Mouse (Mus musculus) heart, adult 2 months (tissue): ENCODE measurements around the gene Ttll10. TPM values are rescaled to one million over a fixed set of nuclear protein-coding genes. Genes with fewer than 3 reads are reported as not detected.

Experiments
- DNase-seq, 2 experiments: peaks; one replicate each; pipeline ENCODE4 v3.0.0; 2021
- H3K27ac ChIP-seq: fragments of 200-600 bp; 2 replicates; pipeline ENCODE4 v1.8.1; 2022
- H3K27me3 ChIP-seq: fragments of 200-500 bp; 2 replicates; pipeline ENCODE4 v1.6.1; 2012; ENCODE audit warnings: mild to moderate bottlenecking, low read length, inconsistent platforms, mixed read lengths; ENCODE audit not compliant: control insufficient read depth, insufficient read depth
- H3K36me3 ChIP-seq: fragments of 200-500 bp; 2 replicates; pipeline ENCODE4 v1.6.1; 2012; ENCODE audit warnings: low read length, inconsistent platforms; ENCODE audit not compliant: control insufficient read depth, insufficient read depth
- H3K4me1 ChIP-seq: fragments of 200-500 bp; 2 replicates; pipeline ENCODE4 v1.6.1; 2011; ENCODE audit warnings: low read length; ENCODE audit not compliant: control insufficient read depth, insufficient read depth
- H3K4me3 ChIP-seq: fragments of 200-600 bp; 2 replicates; pipeline ENCODE4 v1.8.1; 2022
- H3K79me2 ChIP-seq: fragments of 200-500 bp; replicated peaks from 2 replicates; pipeline ENCODE4 v1.6.1; 2012; ENCODE audit warnings: mild to moderate bottlenecking, inconsistent platforms, low read length, moderate library complexity, mixed read lengths; ENCODE audit not compliant: control insufficient read depth, insufficient read depth
- H3K9ac ChIP-seq: fragments of 200-500 bp; 2 replicates; pipeline ENCODE4 v1.6.1; 2012; ENCODE audit warnings: low read depth, mild to moderate bottlenecking, control low read depth, inconsistent platforms, low read length, mixed read lengths
- CTCF ChIP-seq: fragments of 200-600 bp; IDR thresholded peaks from 2 replicates; pipeline ENCODE4 v1.8.1; 2022; ENCODE audit warnings: antibody characterized with exemption, mild to moderate bottlenecking, moderate library complexity
- EP300 ChIP-seq: fragments of 200-500 bp; IDR thresholded peaks from 2 replicates; pipeline ENCODE4 v1.6.1; 2011; ENCODE audit warnings: low read depth, low read length, control low read depth; ENCODE audit not compliant: insufficient read depth
- POLR2A ChIP-seq: fragments of 200-500 bp; IDR thresholded peaks from 2 replicates; pipeline ENCODE4 v1.6.1; 2011; ENCODE audit warnings: mild to moderate bottlenecking, low read depth, low read length, control low read depth; ENCODE audit not compliant: insufficient read depth
- WGBS: fragments of 180-500 bp; shearing (Covaris S2); methylation state at CpG from one replicate; pipeline ENCODE4 v1.1.7; 2018; 5-methylcytosine and 5-hydroxymethylcytosine counted together
- intact Hi-C: fragments of 180-260 bp; cut with DNase I; formaldehyde crosslinking; loops from one replicate; pipeline ENCODE4 v1.15.1; 2025
- polyA plus RNA-seq: library from polyadenylated mRNA; depleted of rRNA; stranded (reverse); fragments of >200 nt; gene quantifications from 2 replicates; pipeline ENCODE4 v1.2.3, GENCODE M21; 2012
- total RNA-seq, 2 experiments: library from RNA; stranded (reverse); gene quantifications; 2 replicates each; pipeline ENCODE4 v1.2.3; 2021

Gene Ttll10
- total and polyA plus RNA-seq, 3 experiments: 1.1 TPM; not detected in 2

DNA sequence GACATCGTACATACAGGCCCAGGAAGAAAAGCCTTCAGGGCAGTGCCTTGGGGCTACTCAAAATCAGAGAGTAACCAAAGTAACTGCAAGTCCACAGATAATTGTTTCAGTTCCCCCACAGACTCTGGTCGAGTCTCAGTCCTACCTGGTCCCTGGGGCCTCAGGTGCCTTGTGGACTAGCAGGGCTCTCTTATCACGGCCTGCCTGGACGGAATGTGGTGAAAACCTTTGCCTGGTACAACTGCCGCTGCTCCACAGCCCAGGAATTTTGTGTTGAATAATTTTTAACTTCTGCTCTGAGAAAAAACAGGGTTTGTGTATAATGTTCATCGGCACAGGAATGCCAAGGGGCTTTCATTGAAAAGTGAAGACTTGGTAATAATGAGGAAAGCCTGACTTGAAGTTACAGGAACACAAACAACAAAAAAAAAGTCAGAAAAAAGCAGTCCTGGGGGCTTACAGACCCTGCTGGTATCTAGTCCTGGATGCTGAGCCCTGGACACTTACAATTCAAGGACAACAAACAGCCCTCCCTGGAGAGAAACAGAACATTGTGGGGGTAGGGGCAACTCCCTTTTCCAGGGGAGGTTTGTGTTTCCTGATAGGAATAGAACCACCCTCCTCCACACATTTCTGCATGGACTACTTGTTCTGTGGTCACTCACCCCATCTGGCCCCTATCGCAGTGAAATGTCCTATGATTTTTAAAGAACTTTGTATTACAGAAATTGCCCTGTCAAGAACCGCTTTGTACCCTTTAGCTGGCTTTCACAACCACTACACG lies 25.1 kb upstream of the Ttll10 start:
- no peaks in the 10 kb centered on the region for H3K4me1 ChIP-seq
- no peak overlapping the region for H3K27ac ChIP-seq
- H3K36me3 ChIP-seq: no peaks in the 10 kb centered on the region
- no peak overlapping the region for H3K9ac ChIP-seq
- 77% methylated on average over 9 of the region's 9 CpGs for WGBS
- intact Hi-C loops: no loop called here
- H3K79me2 ChIP-seq: no peaks in the 10 kb centered on the region
- no peak for DNase-seq
- no peaks in the 10 kb centered on the region for H3K27me3 ChIP-seq
- TF ChIP-seq CTCF: no peak
- no peak for TF ChIP-seq POLR2A
- no peak for TF ChIP-seq EP300
- no peak overlapping the region for H3K4me3 ChIP-seq

DNA sequence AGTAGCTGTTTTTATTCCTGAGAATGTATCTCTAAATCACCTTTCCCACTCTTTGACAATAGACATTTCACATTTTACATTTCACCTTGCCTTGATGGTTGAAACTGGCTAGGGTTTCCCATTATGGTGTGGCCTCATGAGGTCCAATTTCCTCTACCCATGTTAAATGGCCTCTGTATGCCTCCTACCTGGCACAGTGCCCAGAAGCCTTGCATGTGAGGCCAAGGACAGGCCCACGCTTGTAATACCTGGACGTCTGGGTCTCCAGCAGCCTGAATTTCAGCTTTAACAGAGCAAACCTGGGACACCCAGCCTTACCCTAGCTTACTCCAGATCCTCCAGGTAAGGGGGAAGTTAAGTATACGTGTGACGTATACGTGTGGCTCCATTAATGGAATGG lies 24.1 kb upstream of the Ttll10 start:
- H3K36me3 ChIP-seq: no peaks in the 10 kb centered on the region
- TF ChIP-seq POLR2A: no peak
- no peak for TF ChIP-seq CTCF
- no peak for TF ChIP-seq EP300
- H3K4me1 ChIP-seq: no peaks in the 10 kb centered on the region
- H3K79me2 ChIP-seq: no peaks in the 10 kb centered on the region
- intact Hi-C loops: no loop called here
- no peak for DNase-seq
- H3K27me3 ChIP-seq: no peaks in the 10 kb centered on the region
- H3K9ac ChIP-seq: no peak overlapping the region
- H3K4me3 ChIP-seq: no peak overlapping the region
- 75% methylated on average over 5 of the region's 5 CpGs for WGBS
- no peak overlapping the region for H3K27ac ChIP-seq

DNA sequence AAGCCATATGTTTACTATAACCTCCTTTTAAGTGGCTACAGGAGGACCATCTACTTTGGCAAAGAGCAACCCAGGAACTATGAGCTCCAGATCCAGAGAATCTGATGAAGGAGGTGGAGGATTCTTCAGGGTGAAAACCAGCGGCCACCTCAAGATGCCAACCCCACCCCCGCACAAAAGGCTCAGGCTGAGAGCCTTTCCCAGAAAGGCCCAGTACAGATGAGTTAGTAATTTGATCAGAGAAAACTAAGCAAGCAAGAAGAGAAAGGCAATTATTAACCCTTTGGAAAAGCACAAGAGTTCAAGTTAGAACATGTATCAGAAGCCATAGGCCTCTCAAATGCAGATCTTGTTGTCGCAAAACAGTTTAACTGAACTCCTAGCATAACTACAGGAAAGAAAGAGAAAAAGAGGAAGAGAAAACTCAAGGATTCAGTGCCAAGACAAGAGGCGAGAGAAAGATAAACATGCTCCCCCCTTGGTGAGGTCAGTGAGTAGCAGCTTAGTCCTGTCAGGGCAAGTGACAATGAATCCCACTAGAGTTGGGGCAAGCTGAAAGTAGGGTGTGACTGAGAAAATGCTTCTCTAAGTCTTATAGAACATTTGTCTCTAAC lies 23.5 kb upstream of the Ttll10 start:
- TF ChIP-seq EP300 (no peak), POLR2A (no peak), CTCF (no peak)
- DNase-seq: no peak
- no peak overlapping the region for H3K9ac ChIP-seq
- no peaks in the 10 kb centered on the region for H3K4me1 ChIP-seq
- H3K4me3 ChIP-seq: no peak overlapping the region
- H3K36me3 ChIP-seq: no peaks in the 10 kb centered on the region
- WGBS: 73% methylated on average over 4 of the region's 4 CpGs
- no peak overlapping the region for H3K27ac ChIP-seq
- no peaks in the 10 kb centered on the region for H3K79me2 ChIP-seq
- intact Hi-C loops: no loop called here
- H3K27me3 ChIP-seq: no peaks in the 10 kb centered on the region

DNA sequence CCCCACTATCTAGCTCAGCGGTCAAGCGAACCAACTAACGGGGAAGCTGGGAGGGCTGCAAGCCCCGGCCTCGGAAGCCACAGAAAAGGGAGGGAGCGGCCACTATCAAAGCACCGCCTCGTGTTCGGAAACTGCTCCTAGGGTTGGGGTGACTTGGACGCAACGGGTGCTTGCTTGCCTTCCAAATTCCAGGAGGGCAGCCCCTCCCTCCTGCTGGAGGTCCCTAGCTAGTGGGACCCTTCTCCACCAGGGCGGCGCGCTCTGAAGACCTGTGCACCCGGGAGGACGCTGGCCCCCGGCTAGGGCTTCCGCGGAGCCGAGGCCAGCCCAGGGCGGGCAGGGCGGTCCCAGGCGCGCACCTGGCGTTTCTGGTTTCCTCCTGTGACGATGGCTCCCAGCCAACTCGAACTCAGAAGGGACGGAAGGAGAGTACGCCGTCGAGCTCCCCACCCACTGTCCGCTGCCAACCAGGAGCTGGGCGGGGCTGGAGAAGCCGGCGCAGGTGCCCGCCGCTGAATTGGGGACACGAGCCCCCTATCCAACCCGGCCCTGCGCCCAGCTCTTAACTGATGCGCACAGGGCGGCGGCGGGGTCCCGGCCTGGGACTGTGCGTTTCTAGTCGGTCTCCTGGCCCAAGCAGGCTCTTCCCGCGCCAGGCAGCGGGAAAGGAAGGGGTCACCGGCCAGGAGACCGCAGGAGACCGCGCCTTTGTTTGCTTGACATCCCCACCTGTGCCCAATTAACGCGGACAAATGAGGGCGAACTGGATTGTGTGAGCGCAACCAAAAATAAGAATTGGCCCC lies 18.5 kb upstream of the Ttll10 start:
- TF ChIP-seq CTCF (peak; percentile 33), POLR2A (no peak)
- H3K4me3 ChIP-seq: peak overlapping the region; percentile 32
- 0 out of 2 replicates have a peak, but pooled peaks cover 1% of the 10 kb centered on the region for H3K27me3 ChIP-seq
- H3K36me3 ChIP-seq: no peaks in the 10 kb centered on the region
- peak overlapping the region; percentile 54 for H3K9ac ChIP-seq
- no peak overlapping the region for H3K27ac ChIP-seq
- no peaks in the 10 kb centered on the region for H3K79me2 ChIP-seq
- WGBS: 2% methylated on average over 58 of the region's 58 CpGs
- no peaks in the 10 kb centered on the region; the same call in 1 of the 2 replicates for H3K4me1 ChIP-seq
- intact Hi-C loops: no loop called here
- DNase-seq: peak; percentile 37 to 53

DNA sequence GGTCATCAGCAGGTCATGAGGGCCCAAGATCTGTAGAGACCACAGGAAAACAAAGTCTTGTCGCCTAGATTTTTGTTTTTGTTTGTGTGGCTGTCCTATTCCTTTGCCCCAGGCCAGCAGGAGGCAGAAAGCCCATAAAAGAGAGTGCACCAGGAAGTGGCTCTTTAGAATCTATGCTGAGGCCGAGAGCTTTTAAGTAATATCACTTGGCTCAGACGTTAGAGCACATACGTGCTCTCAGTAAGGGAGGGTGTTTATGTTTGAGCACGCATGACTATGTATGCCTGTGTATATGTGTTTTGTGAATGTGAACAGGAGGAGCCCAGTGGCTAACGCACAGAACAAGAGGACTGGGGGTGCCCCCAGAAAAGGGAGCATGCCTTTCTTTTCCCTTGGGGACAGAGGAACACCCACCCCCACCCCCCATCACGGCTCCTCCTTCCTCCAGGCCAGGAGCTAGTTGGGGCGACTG lies 17.7 kb upstream of the Ttll10 start:
- H3K4me1 ChIP-seq: no peaks in the 10 kb centered on the region; the same call in 1 of the 2 replicates
- 27% methylated on average over 8 of the region's 8 CpGs for WGBS
- no peak for DNase-seq
- 0 out of 2 replicates have a peak, but pooled peaks cover 1% of the 10 kb centered on the region for H3K27me3 ChIP-seq
- TF ChIP-seq CTCF (no peak), POLR2A (no peak), EP300 (no peak)
- H3K4me3 ChIP-seq: no peak overlapping the region
- no peak overlapping the region for H3K9ac ChIP-seq
- H3K27ac ChIP-seq: no peak overlapping the region
- intact Hi-C loops: no loop called here
- no peaks in the 10 kb centered on the region for H3K36me3 ChIP-seq
- H3K79me2 ChIP-seq: no peaks in the 10 kb centered on the region
